Mouse (Mus musculus) MEL (cell line): ENCODE results near the gene E330021D16Rik. TPM values are rescaled to one million over a fixed set of nuclear protein-coding genes. Genes with fewer than 3 reads are reported as not detected.
"Not testable (repeated sequence)": the region's sequence is repeated elsewhere in the genome, so short reads cannot be mapped to it uniquely, and the experiment has no call there.

ENCODE experiments used
- DNase-seq: peaks from one replicate; pipeline ENCODE4 v3.0.0; 2011; ENCODE audit warnings: low read depth, low spot score
- H3K27ac ChIP-seq: 2 replicates; pipeline ENCODE4 v1.5.1; 2012; ENCODE audit warnings: low read depth, mild to moderate bottlenecking, control low read depth, low read length, moderate library complexity; ENCODE audit not compliant: control insufficient read depth
- H3K27me3 ChIP-seq, 2 experiments: fragments of 150-350 bp in 1 of 2; sonication (generic) in 1 of 2; 2 replicates each; pipeline ENCODE4 v1.6.1; 2012; ENCODE audit warnings: low read length in 2 of 2, mild to moderate bottlenecking in 2 of 2, improper control_type of control experiment in 1 of 2, moderate library complexity in 1 of 2; ENCODE audit not compliant: insufficient read depth in 2 of 2, control insufficient read depth in 1 of 2
- H3K36me3 ChIP-seq, 2 experiments: 2 replicates each; pipeline ENCODE4 v1.6.1; 2012 to 2014; ENCODE audit warnings: low read length in 2 of 2, improper control_type of control experiment in 1 of 2, inconsistent platforms in 1 of 2, mild to moderate bottlenecking in 1 of 2; ENCODE audit not compliant: insufficient read depth in 2 of 2, control insufficient read depth in 1 of 2
- H3K4me1 ChIP-seq, 2 experiments: fragments of 150-350 bp in 1 of 2; sonication (generic) in 1 of 2; 2 replicates each; pipeline ENCODE4 v1.6.1; 2012; ENCODE audit warnings: low read length in 2 of 2, improper control_type of control experiment in 1 of 2, mild to moderate bottlenecking in 1 of 2; ENCODE audit not compliant: insufficient read depth in 2 of 2, control insufficient read depth in 1 of 2
- H3K4me3 ChIP-seq, 2 experiments: fragments of 150-350 bp in 1 of 2; sonication (generic) in 1 of 2; 2 replicates each; pipeline ENCODE4 v1.5.1; 2012; ENCODE audit warnings: low read depth in 2 of 2, low read length in 2 of 2, mild to moderate bottlenecking in 2 of 2, moderate library complexity in 2 of 2, control low read depth in 1 of 2, improper control_type of control experiment in 1 of 2; ENCODE audit not compliant: control insufficient read depth in 1 of 2, insufficient read depth in 1 of 2
- H3K79me2 ChIP-seq: 2 replicates; pipeline ENCODE4 v1.6.1; 2012; ENCODE audit warnings: mild to moderate bottlenecking, low read length, moderate library complexity; ENCODE audit not compliant: control insufficient read depth, poor library complexity, insufficient read depth
- H3K9ac ChIP-seq: 2 replicates; pipeline ENCODE4 v1.6.1; 2012; ENCODE audit warnings: low read depth, mild to moderate bottlenecking, control low read depth, low read length, moderate library complexity; ENCODE audit not compliant: control insufficient read depth, poor library complexity, severe bottlenecking
- H3K9me3 ChIP-seq: fragments of 150-350 bp; sonication (generic); replicated peaks from 2 replicates; pipeline ENCODE4 v1.6.1; 2012; ENCODE audit warnings: mild to moderate bottlenecking, low read length, improper control_type of control experiment, moderate library complexity; ENCODE audit not compliant: insufficient read depth
- CHD2 ChIP-seq: IDR thresholded peaks from 2 replicates; pipeline ENCODE4 v1.6.1; 2011; ENCODE audit warnings: low read length, improper control_type of control experiment
- CTCF ChIP-seq, 3 experiments: IDR thresholded peaks in 2 of 3; conservative IDR thresholded peaks in 1 of 3; 2 replicates each; pipeline ENCODE4 v1.5.1; 2011 to 2012; ENCODE audit warnings: low read length in 3 of 3, low read depth in 2 of 3, mild to moderate bottlenecking in 2 of 3, improper control_type of control experiment in 1 of 3, inconsistent platforms in 1 of 3, mixed read lengths in 1 of 3, moderate library complexity in 1 of 3; ENCODE audit not compliant: control insufficient read depth in 1 of 3, insufficient read depth in 1 of 3, poor library complexity in 1 of 3, severe bottlenecking in 1 of 3
- EP300 ChIP-seq, 2 experiments: IDR thresholded peaks; 2 replicates each; pipeline ENCODE4 v1.6.1; 2011; ENCODE audit warnings: improper control_type of control experiment in 2 of 2, low read length in 2 of 2, low read depth in 1 of 2, mild to moderate bottlenecking in 1 of 2
- HCFC1 ChIP-seq: IDR thresholded peaks from 2 replicates; pipeline ENCODE4 v1.6.1; 2012; ENCODE audit warnings: low read depth, mild to moderate bottlenecking, inconsistent platforms, low read length, improper control_type of control experiment, moderate library complexity
- MYB ChIP-seq: IDR thresholded peaks from 2 replicates; pipeline ENCODE4 v1.6.1; 2011; ENCODE audit warnings: mild to moderate bottlenecking, low read depth, low read length, improper control_type of control experiment
- SIN3A ChIP-seq: IDR thresholded peaks from 2 replicates; pipeline ENCODE4 v1.6.1; 2012; ENCODE audit warnings: low read length, improper control_type of control experiment, inconsistent platforms
- SMC3 ChIP-seq: IDR thresholded peaks from 2 replicates; pipeline ENCODE4 v1.6.1; 2011; ENCODE audit warnings: low read depth, low read length, improper control_type of control experiment
- TAL1 ChIP-seq: IDR thresholded peaks from 2 replicates; pipeline ENCODE4 v1.6.1; 2012; ENCODE audit warnings: mild to moderate bottlenecking, inconsistent platforms, low read length, moderate library complexity, mixed read lengths
- USF1 ChIP-seq: IDR thresholded peaks from 2 replicates; pipeline ENCODE4 v1.6.1; 2014; ENCODE audit warnings: low read depth, mild to moderate bottlenecking, inconsistent platforms, low read length, improper control_type of control experiment, moderate library complexity
- ZC3H11A ChIP-seq: IDR thresholded peaks from 2 replicates; pipeline ENCODE4 v1.6.1; 2012; ENCODE audit warnings: low read depth, mild to moderate bottlenecking, inconsistent platforms, low read length, improper control_type of control experiment
- ZKSCAN1 ChIP-seq: IDR thresholded peaks from 2 replicates; pipeline ENCODE4 v1.6.1; 2012; ENCODE audit warnings: low read depth, mild to moderate bottlenecking, inconsistent platforms, low read length, improper control_type of control experiment, moderate library complexity
- polyA plus RNA-seq, 2 experiments: library from polyadenylated mRNA; stranded (reverse) in 1 of 2; unstranded in 1 of 2; fragments of >175 nt in 1 of 2; fragments of >200 nt in 1 of 2; gene quantifications; 2 replicates each; pipeline versions ENCODE4 v1.2.1 to v1.2.4; 2012; ENCODE audit warnings: low replicate concordance in 2 of 2, low read depth in 1 of 2; ENCODE audit not compliant: insufficient read length in 2 of 2, insufficient read depth in 1 of 2, missing spikeins in 1 of 2
- total RNA-seq: library from RNA; depleted of rRNA; stranded (reverse); fragments of 300-350 nt; gene quantifications from 2 replicates; pipeline ENCODE4 v1.2.3, GENCODE M21; 2012

The E330021D16Rik gene
- total and polyA plus RNA-seq, 3 experiments, result not detected

DNA sequence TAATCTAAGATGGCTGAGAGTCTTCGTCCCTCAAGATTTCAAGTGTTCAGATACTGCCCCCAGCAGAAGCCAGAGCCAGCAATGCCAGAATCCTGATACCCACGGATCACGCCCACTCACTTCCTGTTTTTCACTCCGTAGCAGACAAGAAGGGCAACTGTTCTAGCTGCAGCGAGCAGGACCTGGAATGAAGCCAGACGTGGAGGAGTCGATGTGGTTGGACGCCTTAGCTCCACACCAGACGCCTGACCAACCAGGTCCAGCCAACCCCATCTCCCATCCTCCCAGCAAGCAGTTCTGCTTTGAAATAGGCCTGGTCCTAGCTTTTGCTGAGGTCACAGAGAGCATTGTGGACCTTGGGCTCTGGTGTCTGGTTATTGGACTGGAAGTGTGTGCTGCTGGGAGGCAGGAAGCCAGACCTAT, 33.9 kb upstream of the E330021D16Rik start (continued):
- TF ChIP-seq SIN3A (peak; percentile 55; the same call in 1 of the 2 replicates), CTCF (IDR thresholded peaks at IDR 0.05 in 2 of 3, conservative IDR thresholded peaks at IDR 0.05 in 1 of 3; ENCODE audit: control insufficient read depth in 1 of 3, insufficient read depth in 1 of 3, low read depth in 2 of 3, low read length in 3 of 3, poor library complexity in 1 of 3, severe bottlenecking in 1 of 3) (no peak)

- not testable (repeated sequence) for H3K36me3 ChIP-seq, H3K79me2 ChIP-seq, H3K9ac ChIP-seq, H3K4me1 ChIP-seq, H3K9me3 ChIP-seq, H3K27ac ChIP-seq, H3K27me3 ChIP-seq, DNase-seq, H3K4me3 ChIP-seq
- TF ChIP-seq EP300 (IDR thresholded peaks at IDR 0.05; ENCODE audit: low read depth in 1 of 2, low read length in 2 of 2) (peak in 1 of 2 experiments; percentile 40; a peak in 1 of 4 replicates), TAL1 (peak; percentile 46)
Measured at GRCm38 (mm10) chr6:136439205-136439604, 23.8 kb upstream of the E330021D16Rik start.

GRCm38 (mm10) chr6:136436151-136436550, 20.8 kb upstream of the E330021D16Rik start:
- not testable (repeated sequence) for H3K27ac ChIP-seq, H3K4me3 ChIP-seq, DNase-seq, H3K36me3 ChIP-seq, H3K27me3 ChIP-seq, H3K9me3 ChIP-seq, H3K4me1 ChIP-seq, H3K79me2 ChIP-seq, H3K9ac ChIP-seq

DNA sequence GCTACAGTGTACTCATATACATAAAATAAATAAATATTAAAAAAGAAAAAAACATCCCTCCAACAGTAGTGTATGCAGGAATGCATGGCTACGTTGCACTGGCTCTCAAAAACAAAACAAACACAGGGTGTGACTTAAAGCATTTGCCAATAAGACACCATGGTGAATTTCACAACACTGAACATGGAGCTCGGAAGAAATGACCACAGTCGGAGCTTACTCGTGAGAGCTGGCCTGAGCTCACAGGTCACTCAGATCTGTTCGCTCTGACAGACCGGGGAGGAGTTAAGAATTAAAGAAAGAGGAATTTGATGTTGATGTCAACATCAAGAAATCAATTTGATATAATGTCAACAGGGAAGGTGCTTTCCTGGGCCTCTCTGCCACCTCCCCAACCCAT, 18.2 kb upstream of the E330021D16Rik start:
- Histone ChIP-seq H3K4me1 (no peaks in the 10 kb centered on the region; a peak in 1 of 4 replicates), H3K79me2 (no peaks in the 10 kb centered on the region), H3K9ac (no peak overlapping the region), H3K4me3 (no peak overlapping the region), H3K27ac (no peak overlapping the region), H3K9me3 (no peaks in the 10 kb centered on the region), H3K36me3 (peaks cover 0 to 6% of the 10 kb centered on the region in 2 experiments; a peak in 1 of 4 replicates), H3K27me3 (no peaks in the 10 kb centered on the region)
- TF ChIP-seq HCFC1 (no peak), MYB (no peak), CHD2 (no peak), EP300 (IDR thresholded peaks at IDR 0.05; ENCODE audit: low read depth in 1 of 2, low read length in 2 of 2) (no peak), USF1 (no peak), ZC3H11A (no peak), SMC3 (no peak), TAL1 (no peak), ZKSCAN1 (no peak)
- DNase-seq, result no peak
